Mouse (Mus musculus): ENCODE measurements around the gene Pxmp4.
A peak's percentile ranks its signal among the peaks of the same experiment; 100 is the strongest.

The Pxmp4 gene

GRCm38 (mm10) chr2:154539720-154540119, 63.8 kb downstream of the Pxmp4 start:
- peak; percentile 68 for DNase-seq

- no peak for DNase-seq
These were observed 64.8 kb downstream of the Pxmp4 start for GRCm38 (mm10) chr2:154538710-154539109.

- DNase-seq: no peak
These were observed 65.2 kb downstream of the Pxmp4 start for GRCm38 (mm10) chr2:154538310-154538709.

All from lung, postnatal 10 days (tissue).